Mouse (Mus musculus) B cell, adult 2 months (primary cell): ENCODE measurements around the gene Hsd17b10.

Source experiments
- DNase-seq, 2 experiments: peaks; one replicate each; pipeline ENCODE4 v3.0.0; 2022

The Hsd17b10 gene

GRCm38 (mm10) chrX:152001737-152002710 is at the start of gene Hsd17b10:
Gene Hsd17b10, plus strand, starts transcription at chrX:152001845.
- peak; percentile 69 to 71 for DNase-seq

GRCm38 (mm10) chrX:151999006-151999710 is 2.5 kb upstream of the Hsd17b10 start:
- DNase-seq = no peak

- no peak for DNase-seq
Observed at GRCm38 (mm10) chrX:152001182-152001684, 412 bp upstream of the Hsd17b10 start.

GRCm38 (mm10) chrX:152002865-152003264 is 1.2 kb downstream of the Hsd17b10 start:
- no peak for DNase-seq

DNA sequence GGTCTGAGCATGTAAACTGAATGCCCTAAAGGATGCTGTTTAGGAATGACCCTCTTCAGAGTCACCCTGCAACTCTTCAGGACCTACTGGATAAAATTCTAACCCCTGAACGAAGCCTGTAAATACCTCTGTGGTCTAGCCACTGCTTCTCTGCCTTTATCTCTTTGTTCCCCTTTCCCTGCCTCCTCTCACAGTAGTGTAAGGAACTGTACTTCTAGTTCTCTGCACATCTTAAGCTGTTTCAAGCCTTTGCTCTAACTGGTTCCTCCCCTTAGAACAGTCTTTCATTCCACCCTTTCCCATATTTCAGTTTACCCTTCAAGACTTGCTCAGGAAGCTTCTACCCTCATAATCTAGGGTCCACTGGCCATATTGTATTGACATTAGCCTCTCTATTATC is 6.2 kb downstream of the Hsd17b10 start:
- DNase-seq = no peak

DNA sequence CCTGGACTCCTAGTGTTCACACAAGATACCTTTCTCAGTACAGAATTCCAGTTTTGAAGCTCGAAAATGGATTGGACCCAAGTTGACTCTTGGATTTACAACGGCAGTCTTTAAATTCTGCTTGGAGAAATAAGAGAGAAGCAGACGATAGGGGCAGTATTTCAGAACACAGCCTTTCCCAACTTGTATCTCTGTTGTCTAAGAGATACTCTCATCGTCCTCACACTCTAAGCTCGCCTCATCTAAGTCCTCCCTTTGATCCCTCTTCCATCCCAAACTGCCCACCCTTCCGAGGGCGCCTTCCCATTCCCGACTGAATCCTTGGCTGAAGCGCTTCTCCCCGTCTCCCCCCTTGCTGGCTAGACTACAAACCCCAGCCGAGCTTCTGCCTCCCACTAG is 14.1 kb downstream of the Hsd17b10 start:
- no peak for DNase-seq

DNA sequence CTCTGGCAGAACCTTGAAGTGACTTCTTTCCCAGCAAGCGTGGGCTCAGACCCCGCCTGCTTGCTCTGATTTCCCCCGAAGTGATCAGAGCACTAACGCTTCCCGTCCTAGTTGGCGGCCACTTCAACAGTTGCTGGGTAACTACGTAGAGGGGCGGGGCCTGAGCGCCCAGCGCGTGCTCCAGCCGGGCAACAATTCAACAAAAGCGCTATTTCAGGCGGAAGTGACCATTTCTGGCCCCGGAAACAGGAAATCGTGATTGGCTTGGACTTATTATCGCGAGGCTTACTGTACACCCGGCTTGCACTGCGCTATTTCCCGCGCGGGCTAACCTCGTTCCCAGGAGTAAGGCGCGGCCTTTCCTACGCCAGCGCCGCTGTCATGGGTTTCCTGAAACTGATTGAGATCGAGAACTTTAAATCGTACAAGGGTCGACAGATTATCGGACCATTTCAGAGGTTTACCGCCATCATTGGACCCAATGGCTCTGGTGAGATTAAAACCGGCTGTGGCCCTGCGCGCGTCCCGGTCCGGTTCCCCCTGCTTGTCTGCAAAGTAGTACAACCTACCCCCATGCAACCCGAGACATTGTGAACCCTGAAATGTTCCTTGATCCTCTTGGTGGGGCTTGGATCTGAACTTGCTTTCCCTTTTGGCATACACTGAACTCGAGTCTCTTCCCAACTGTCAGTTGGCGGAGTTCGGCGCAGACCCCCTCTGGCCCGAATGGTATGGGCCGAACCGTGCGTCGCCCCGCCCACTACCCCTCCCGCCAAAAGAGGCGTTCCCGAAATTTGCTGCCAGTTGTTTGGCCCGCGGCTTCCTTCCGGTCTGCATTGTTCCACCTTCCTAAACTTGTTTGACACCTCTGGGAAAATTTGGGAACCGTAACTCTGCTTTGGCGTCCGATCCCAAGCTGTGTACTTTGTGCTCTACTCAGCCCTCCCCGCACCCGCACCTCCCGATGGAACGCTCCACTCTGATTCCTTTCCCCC is 14.8 kb downstream of the Hsd17b10 start, which contains the start of the genes Ribc1 and Smc1a:
Gene Ribc1, minus strand, starts transcription at position 145 of the 995 bp plus-strand sequence.
Gene Smc1a, plus strand, starts transcription at position 278 of the 995 bp plus-strand sequence.
- DNase-seq = peak; percentile 90 to 92

DNA sequence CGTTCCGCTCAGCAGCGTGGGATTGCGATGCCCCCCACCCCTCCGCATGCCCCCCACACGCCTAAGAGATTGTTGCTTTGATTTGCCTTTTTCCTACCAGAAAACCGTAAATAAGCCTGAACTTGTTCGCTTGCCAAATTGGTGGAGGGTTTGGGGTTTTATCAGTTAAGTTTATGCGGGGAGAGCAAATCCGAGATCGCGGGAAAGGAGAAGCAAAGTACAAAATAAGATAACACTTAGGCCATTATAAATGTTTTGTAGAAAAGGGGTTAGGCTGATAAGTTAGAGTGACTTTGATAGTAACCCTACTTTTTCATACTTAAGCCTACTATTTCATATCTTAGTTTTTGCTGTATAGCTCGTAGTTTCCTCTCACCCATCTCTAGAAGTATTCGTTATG is 15.5 kb downstream of the Hsd17b10 start:
- DNase-seq = no peak

GRCm38 (mm10) chrX:152019294-152019693 is 17.6 kb downstream of the Hsd17b10 start:
- no peak for DNase-seq

DNA sequence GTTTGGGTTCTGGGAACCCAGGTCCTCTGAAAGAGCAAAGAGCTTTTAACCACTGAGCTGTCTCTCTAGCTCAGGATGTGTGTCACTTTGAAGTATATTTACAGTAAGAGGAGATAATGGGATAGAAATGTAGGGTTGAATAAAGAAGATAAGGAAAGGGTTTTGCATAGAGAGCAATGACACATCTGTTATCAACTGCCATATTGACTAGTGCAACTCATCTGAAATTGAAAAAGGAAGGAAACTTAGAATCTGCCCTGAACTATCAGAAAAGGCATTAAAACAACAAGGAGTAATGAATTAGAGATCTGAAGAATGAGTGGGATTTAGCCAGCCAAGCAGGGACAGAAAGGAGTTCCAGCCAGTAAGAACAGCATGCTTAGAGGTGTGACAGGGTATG is 38.2 kb downstream of the Hsd17b10 start:
- DNase-seq = no peak

GRCm38 (mm10) chrX:152047230-152047629 is 45.6 kb downstream of the Hsd17b10 start:
- DNase-seq = no peak

- no peak for DNase-seq
Observed at GRCm38 (mm10) chrX:152052546-152052945, 50.9 kb downstream of the Hsd17b10 start.
